In genomic region chr10:42613639-42614381, GRCm38 (mm10) we compare ENCODE assay signal across 8 mouse cellular contexts. TPM values are rescaled to one million over a fixed set of nuclear protein-coding genes. Genes with fewer than 3 reads are reported as not detected.
A peak's percentile ranks its signal among the peaks of the same experiment; 100 is the strongest.
DNase-seq lines count a peak whose midpoint lies in the region; ATAC-seq and TF ChIP-seq lines count a peak whose summit lies in the region.

No protein-coding gene starts in this region.

- TF ChIP-seq POLR2A in ES-Bruce4 (IDR thresholded peaks at IDR 0.05; ENCODE audit: insufficient read depth, low read length), result no peak

- no peak overlapping the region; the same call in 1 of the 2 replicates for H3K4me3 ChIP-seq in ES-Bruce4 (ENCODE audit: low read depth, low read length)
- H3K4me3 ChIP-seq in forebrain, embryonic 16.5 days (replicated peaks; ENCODE audit: low read length), result peak overlapping the region; percentile 48
- peak overlapping the region; percentile 32 for H3K4me3 ChIP-seq in liver, embryonic 13.5 days (replicated peaks)
- peak overlapping the region; percentile 39 for H3K4me3 ChIP-seq in stomach, embryonic 16.5 days (replicated peaks; ENCODE audit: low read length)

- H3K27ac ChIP-seq in ES-Bruce4 (ENCODE audit: insufficient read depth, low read length), result no peak overlapping the region
- H3K27ac ChIP-seq in forebrain, embryonic 16.5 days (ENCODE audit: low read length), result no peak overlapping the region
- no peak overlapping the region for H3K27ac ChIP-seq in liver, embryonic 13.5 days
- no peak overlapping the region for H3K27ac ChIP-seq in stomach, embryonic 16.5 days (ENCODE audit: low read length)

- H3K4me2 ChIP-seq in forebrain, embryonic 16.5 days (ENCODE audit: low read length), result peak overlapping the region; percentile 89
- peak overlapping the region; percentile 47 for H3K4me2 ChIP-seq in liver, embryonic 13.5 days
- peak overlapping the region; percentile 35 for H3K4me2 ChIP-seq in stomach, embryonic 16.5 days (ENCODE audit: low read depth, low read length)

- peak overlapping the region; percentile 34; the same call in 1 of the 2 replicates for H3K9ac ChIP-seq in ES-Bruce4 (ENCODE audit: low read depth, poor library complexity, severe bottlenecking)
- peak overlapping the region; percentile 64 for H3K9ac ChIP-seq in forebrain, embryonic 16.5 days (replicated peaks; ENCODE audit: low read depth, low read length)
- H3K9ac ChIP-seq in liver, embryonic 13.5 days, result no peak overlapping the region
- peak overlapping the region; percentile 58 for H3K9ac ChIP-seq in stomach, embryonic 16.5 days (ENCODE audit: low read length)

- no peaks in the 10 kb centered on the region for H3K36me3 ChIP-seq in ES-Bruce4 (ENCODE audit: control insufficient read depth, insufficient read depth, low read length, poor library complexity, severe bottlenecking)
- no peaks in the 10 kb centered on the region for H3K36me3 ChIP-seq in forebrain, embryonic 16.5 days (ENCODE audit: control insufficient read depth, insufficient read depth)
- no peaks in the 10 kb centered on the region for H3K36me3 ChIP-seq in liver, embryonic 13.5 days
- no peaks in the 10 kb centered on the region for H3K36me3 ChIP-seq in stomach, embryonic 16.5 days (ENCODE audit: control insufficient read depth, insufficient read depth, low read length)

- TF ChIP-seq EP300 in ES-Bruce4 (IDR thresholded peaks at IDR 0.05; ENCODE audit: insufficient read depth, low read depth, low read length), result no peak

- H3K27me3 ChIP-seq in ES-Bruce4 (ENCODE audit: control insufficient read depth, insufficient read depth, low read length, poor library complexity, severe bottlenecking), result peaks cover 18% of the 10 kb centered on the region
- peaks cover 4% of the 10 kb centered on the region; the same call in 1 of the 2 replicates for H3K27me3 ChIP-seq in forebrain, embryonic 16.5 days (replicated peaks; ENCODE audit: control insufficient read depth, insufficient read depth, low read length)
- H3K27me3 ChIP-seq in liver, embryonic 13.5 days, result peaks cover 95% of the 10 kb centered on the region
- peaks cover 72% of the 10 kb centered on the region for H3K27me3 ChIP-seq in stomach, embryonic 16.5 days (ENCODE audit: control insufficient read depth, insufficient read depth, low read length)

- peak; percentile 10 for DNase-seq in cerebellum, postnatal 25 days
- DNase-seq in cerebellum, adult 9-10 months, result no peak
- DNase-seq in liver, embryonic 13.5 days, result no peak
- no peak for DNase-seq in spleen, adult 18-20 months
- DNase-seq in cerebellum, postnatal 14 days, result no peak

- H3K9me3 ChIP-seq in ES-Bruce4 (replicated peaks; ENCODE audit: control insufficient read depth, insufficient read depth, low read length, poor library complexity, severe bottlenecking), result no peaks in the 10 kb centered on the region
- H3K9me3 ChIP-seq in forebrain, embryonic 16.5 days (ENCODE audit: control insufficient read depth, low read length), result no peaks in the 10 kb centered on the region
- H3K9me3 ChIP-seq in liver, embryonic 13.5 days (replicated peaks), result no peaks in the 10 kb centered on the region
- H3K9me3 ChIP-seq in stomach, embryonic 16.5 days (replicated peaks; ENCODE audit: control insufficient read depth, low read length), result no peaks in the 10 kb centered on the region

- no peaks in the 10 kb centered on the region for H3K4me1 ChIP-seq in ES-Bruce4 (ENCODE audit: control insufficient read depth, insufficient read depth, low read length)
- H3K4me1 ChIP-seq in forebrain, embryonic 16.5 days (replicated peaks; ENCODE audit: control insufficient read depth, insufficient read depth, low read length), result peaks cover 12% of the 10 kb centered on the region
- H3K4me1 ChIP-seq in liver, embryonic 13.5 days (replicated peaks), result peaks cover 3% of the 10 kb centered on the region; the same call in 1 of the 2 replicates
- no peaks in the 10 kb centered on the region for H3K4me1 ChIP-seq in stomach, embryonic 16.5 days (ENCODE audit: control insufficient read depth, insufficient read depth, low read length)

- no peak for TF ChIP-seq CTCF in ES-Bruce4 (IDR thresholded peaks at IDR 0.05; ENCODE audit: low read depth, low read length)

- ATAC-seq in forebrain, embryonic 16.5 days, result peak; percentile 89
- ATAC-seq in liver, embryonic 13.5 days (ENCODE audit: low read depth), result no peak
- ATAC-seq in stomach, embryonic 16.5 days (ENCODE audit: insufficient read depth, low FRiP score), result 0 out of 2 replicates have a peak, but pooled peaks have one; percentile 29

- under 1% methylated on average over 39 of the region's 40 CpGs for WGBS in forebrain, embryonic 16.5 days
- WGBS in liver, embryonic 13.5 days (ENCODE audit: insufficient replicate concordance), result 3% methylated on average over 36 of the region's 40 CpGs
- under 1% methylated on average over 40 of the region's 40 CpGs for WGBS in stomach, embryonic 16.5 days

RNA-seq across cellular contexts. Expression of gene Ostm1, which starts 30.2 kb away (rescaled TPM):
- 14.2 and 18.6 TPM in 2 replicates for polyA plus RNA-seq in ES-Bruce4 (2011; ENCODE audit: insufficient read depth, insufficient read length, low read depth, missing spikeins)
- 44.9 and 49.3 TPM in 2 replicates for polyA plus RNA-seq in forebrain, embryonic 16.5 days (2015; fragmentation: Nextera tagmentation; extraction: Ambion mirVana)
- 15.6 and 18.4 TPM in 2 replicates for polyA plus RNA-seq in liver, embryonic 13.5 days (2015; fragmentation: Nextera tagmentation; extraction: Ambion mirVana)
- 13.5 and 13.8 TPM in 2 replicates for polyA plus RNA-seq in stomach, embryonic 16.5 days (2015; fragmentation: Nextera tagmentation; extraction: Ambion mirVana)

RNA-seq across cellular contexts. Expression of gene Nr2e1, which starts 30.4 kb away (rescaled TPM):
- polyA plus RNA-seq in ES-Bruce4 (2011; ENCODE audit: insufficient read depth, insufficient read length, low read depth, missing spikeins), result not detected in 2 replicates
- 31.2 and 33.8 TPM in 2 replicates for polyA plus RNA-seq in forebrain, embryonic 16.5 days (2015; fragmentation: Nextera tagmentation; extraction: Ambion mirVana)
- not detected in 2 replicates for polyA plus RNA-seq in liver, embryonic 13.5 days (2015; fragmentation: Nextera tagmentation; extraction: Ambion mirVana)
- polyA plus RNA-seq in stomach, embryonic 16.5 days (2015; fragmentation: Nextera tagmentation; extraction: Ambion mirVana), result not detected in 2 replicates

Comparison
In these comparisons a context has a peak if more than half of its experiments do, and no peak if none do; other contexts are left out.
1. DNase-seq: peak in cerebellum, postnatal 25 days (2 of 2); none in cerebellum, adult 9-10 months (single experiment), liver, embryonic 13.5 days (single experiment), spleen, adult 18-20 months (0 of 2) and cerebellum, postnatal 14 days (0 of 2).
2. H3K4me2 ChIP-seq: peak in every context shown above with its lines; median percentile 89 in forebrain, embryonic 16.5 days; 47 in liver, embryonic 13.5 days; 35 in stomach, embryonic 16.5 days.
3. RNA of gene Nr2e1, which starts 30.4 kb away (polyA plus RNA-seq): 31.2 to 33.8 TPM in forebrain, embryonic 16.5 days; not detected in ES-Bruce4, not detected in liver, embryonic 13.5 days and not detected in stomach, embryonic 16.5 days; every median in the first group is over 10 times any median in the second.